Mouse (Mus musculus): Measurements from ENCODE around the gene Kcnip2.

The Kcnip2 gene

GRCm38 (mm10) chr19:45781676-45782075 is 34.2 kb downstream of the Kcnip2 start:
- DNase-seq (ENCODE audit: low spot score in 2 of 2) = no peak

GRCm38 (mm10) chr19:45780350-45780915 is 35.4 kb downstream of the Kcnip2 start:
- DNase-seq (ENCODE audit: low spot score in 2 of 2) = no peak

GRCm38 (mm10) chr19:45775486-45775885 is 40.4 kb downstream of the Kcnip2 start:
- no peak for DNase-seq (ENCODE audit: low spot score in 2 of 2)

- DNase-seq (ENCODE audit: low spot score in 2 of 2) = no peak
These were observed 44.4 kb downstream of the Kcnip2 start for GRCm38 (mm10) chr19:45771501-45771900.

GRCm38 (mm10) chr19:45760810-45761209 is 55.1 kb downstream of the Kcnip2 start:
- DNase-seq (ENCODE audit: low spot score in 2 of 2) = no peak

GRCm38 (mm10) chr19:45758671-45759070 is 57.2 kb downstream of the Kcnip2 start:
- DNase-seq (ENCODE audit: low spot score in 2 of 2) = no peak

- no peak for DNase-seq (ENCODE audit: low spot score in 2 of 2)
These were observed 62.3 kb downstream of the Kcnip2 start for GRCm38 (mm10) chr19:45753551-45753950.

GRCm38 (mm10) chr19:45751881-45752280 is 64.0 kb downstream of the Kcnip2 start:
- DNase-seq (ENCODE audit: low spot score in 2 of 2) = no peak

GRCm38 (mm10) chr19:45749243-45750043 is 66.4 kb downstream of the Kcnip2 start, which contains the start of gene Npm3:
TSS of gene Npm3 (minus strand) at chr19:45749591.
- peak; percentile 62 to 78 for DNase-seq (ENCODE audit: low spot score in 2 of 2)

GRCm38 (mm10) chr19:45748691-45749242 is 67.1 kb downstream of the Kcnip2 start:
- DNase-seq (ENCODE audit: low spot score in 2 of 2) = peak; percentile 13 to 19

- no peak for DNase-seq (ENCODE audit: low spot score in 2 of 2)
These were observed 67.7 kb downstream of the Kcnip2 start for GRCm38 (mm10) chr19:45748206-45748605.

- DNase-seq (ENCODE audit: low spot score in 2 of 2) = peak; percentile 69 to 85
These were observed 68.6 kb downstream of the Kcnip2 start for GRCm38 (mm10) chr19:45747028-45747867.

- peak; percentile 40 to 61 for DNase-seq (ENCODE audit: low spot score in 2 of 2)
These were observed 69.5 kb downstream of the Kcnip2 start for GRCm38 (mm10) chr19:45746153-45747020.

- DNase-seq (ENCODE audit: low spot score in 2 of 2) = no peak
These were observed 70.3 kb downstream of the Kcnip2 start for GRCm38 (mm10) chr19:45745344-45746152.

- no peak for DNase-seq (ENCODE audit: low spot score in 2 of 2)
These were observed 72.2 kb downstream of the Kcnip2 start for GRCm38 (mm10) chr19:45743619-45744018.

GRCm38 (mm10) chr19:45742984-45743575 is 72.8 kb downstream of the Kcnip2 start:
- DNase-seq (ENCODE audit: low spot score in 2 of 2) = no peak

- DNase-seq (ENCODE audit: low spot score in 2 of 2) = no peak
These were observed 73.5 kb downstream of the Kcnip2 start, which contains the start of gene Fgf8 for GRCm38 (mm10) chr19:45742218-45742983. TSS of gene Fgf8 (minus strand) at chr19:45742915.
